Mouse (Mus musculus): ENCODE data around the gene Drosha. TPM values are rescaled to one million over a fixed set of nuclear protein-coding genes. Genes with fewer than 3 reads are reported as not detected.

Gene Drosha
- polyA plus RNA-seq, 1 experiment: 120 TPM

DNA sequence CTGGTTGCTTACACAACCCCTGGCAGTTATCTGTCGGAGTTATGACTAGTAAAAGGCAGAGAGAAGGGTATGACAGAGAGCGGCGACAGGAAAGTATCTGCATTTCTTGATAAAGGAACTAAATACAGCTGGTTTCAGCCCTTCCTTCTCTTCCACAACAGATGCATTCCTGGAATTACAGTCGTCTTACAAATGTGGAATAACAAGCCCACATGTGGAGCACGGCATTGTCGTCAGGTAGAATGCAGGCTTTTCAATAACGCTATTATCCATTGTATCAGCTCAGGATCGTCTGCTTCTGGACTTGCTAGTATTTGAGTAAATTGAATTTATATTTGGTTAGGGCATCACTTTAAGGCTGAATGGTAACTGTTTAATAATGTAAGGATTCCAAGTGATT lies 144.2 kb downstream of the Drosha start:
- Histone ChIP-seq H3K4me3 (ENCODE audit: low read depth, low read length) (no peak overlapping the region), H3K9ac (ENCODE audit: low read depth, poor library complexity, severe bottlenecking) (no peak overlapping the region), H3K9me3 (replicated peaks; ENCODE audit: control insufficient read depth, insufficient read depth, low read length, poor library complexity, severe bottlenecking) (no peaks in the 10 kb centered on the region), H3K4me1 (ENCODE audit: control insufficient read depth, insufficient read depth, low read length) (no peaks in the 10 kb centered on the region), H3K36me3 (ENCODE audit: control insufficient read depth, insufficient read depth, low read length, poor library complexity, severe bottlenecking) (no peaks in the 10 kb centered on the region), H3K27ac (ENCODE audit: insufficient read depth, low read length) (no peak overlapping the region), H3K27me3 (ENCODE audit: control insufficient read depth, insufficient read depth, low read length, poor library complexity, severe bottlenecking) (no peaks in the 10 kb centered on the region)
- TF ChIP-seq EP300 (IDR thresholded peaks at IDR 0.05; ENCODE audit: insufficient read depth, low read depth, low read length): no peak
- no peak for TF ChIP-seq POLR2A (IDR thresholded peaks at IDR 0.05; ENCODE audit: insufficient read depth, low read length)
- TF ChIP-seq CTCF (IDR thresholded peaks at IDR 0.05; ENCODE audit: low read depth, low read length): no peak

- Histone ChIP-seq H3K27ac (ENCODE audit: insufficient read depth, low read length) (no peak overlapping the region), H3K9ac (ENCODE audit: low read depth, poor library complexity, severe bottlenecking) (no peak overlapping the region), H3K4me3 (ENCODE audit: low read depth, low read length) (no peak overlapping the region), H3K36me3 (ENCODE audit: control insufficient read depth, insufficient read depth, low read length, poor library complexity, severe bottlenecking) (no peaks in the 10 kb centered on the region), H3K9me3 (replicated peaks; ENCODE audit: control insufficient read depth, insufficient read depth, low read length, poor library complexity, severe bottlenecking) (no peaks in the 10 kb centered on the region), H3K4me1 (ENCODE audit: control insufficient read depth, insufficient read depth, low read length) (no peaks in the 10 kb centered on the region), H3K27me3 (ENCODE audit: control insufficient read depth, insufficient read depth, low read length, poor library complexity, severe bottlenecking) (no peaks in the 10 kb centered on the region)
- TF ChIP-seq POLR2A (IDR thresholded peaks at IDR 0.05; ENCODE audit: insufficient read depth, low read length) (no peak), CTCF (IDR thresholded peaks at IDR 0.05; ENCODE audit: low read depth, low read length) (no peak), EP300 (IDR thresholded peaks at IDR 0.05; ENCODE audit: insufficient read depth, low read depth, low read length) (no peak)
Measured at GRCm38 (mm10) chr15:12972441-12972840, 147.8 kb downstream of the Drosha start.

Other genes starting within 250 kb of the Drosha start
- gene Pdzd2, start 84.9 kb upstream of the Drosha start, polyA plus RNA-seq (2011; ENCODE audit: insufficient read depth, insufficient read length, low read depth, missing spikeins): 7.3 and 11.6 TPM in 2 replicates
- gene 6030458C11Rik, start 166 bp upstream of the Drosha start, polyA plus RNA-seq (2011; ENCODE audit: insufficient read depth, insufficient read length, low read depth, missing spikeins): 49.5 and 54.8 TPM in 2 replicates

Measured in ES-Bruce4 (cell line).